Mouse (Mus musculus): Measurements from ENCODE around the gene Cdhr1. TPM values are rescaled to one million over a fixed set of nuclear protein-coding genes. Genes with fewer than 3 reads are reported as not detected.

Gene Cdhr1
- polyA plus RNA-seq, 1 experiment, result 0.14 TPM

GRCm38 (mm10) chr14:37094436-37094835 lies 3.7 kb downstream of the Cdhr1 start:
- H3K36me3 ChIP-seq (ENCODE audit: control insufficient read depth, insufficient read depth, low read length), result no peaks in the 10 kb centered on the region
- no peak overlapping the region for H3K27ac ChIP-seq (ENCODE audit: insufficient read depth, low read depth, low read length)
- no peak overlapping the region for H3K4me3 ChIP-seq (ENCODE audit: insufficient read depth, low read depth, low read length)
- no peak for DNase-seq
- TF ChIP-seq POLR2A (IDR thresholded peaks at IDR 0.05; ENCODE audit: low read depth, low read length), result no peak
- no peak for TF ChIP-seq CTCF (conservative IDR thresholded peaks at IDR 0.05; ENCODE audit: insufficient read depth, insufficient read length, low read depth, low read length)
- 38% methylated on average over 6 of the region's 6 CpGs for WGBS
- no peaks in the 10 kb centered on the region for H3K27me3 ChIP-seq (replicated peaks; ENCODE audit: control insufficient read depth, insufficient read depth, low read length)
- H3K4me1 ChIP-seq (ENCODE audit: control insufficient read depth, insufficient read depth, low read length), result no peaks in the 10 kb centered on the region

DNA sequence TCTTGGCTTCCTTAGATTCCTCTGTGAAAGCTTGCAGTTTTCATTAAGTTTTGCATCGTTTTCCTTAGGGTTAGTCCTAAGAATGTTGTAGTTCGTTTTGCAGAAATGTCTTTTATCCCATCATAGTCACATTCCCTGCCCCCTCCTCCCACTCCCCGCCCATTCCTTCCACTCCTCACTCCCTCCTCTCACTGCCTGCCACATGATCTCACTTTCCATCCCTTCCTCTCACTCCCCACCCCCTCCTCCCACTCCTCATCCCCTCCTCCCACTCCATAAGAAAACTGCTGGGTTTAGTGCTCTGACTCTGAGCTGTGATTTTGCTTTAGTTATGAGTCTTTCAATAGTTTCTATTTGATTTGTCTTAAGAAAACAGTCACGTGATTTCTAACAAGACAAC lies 14.4 kb downstream of the Cdhr1 start:
- no peak for DNase-seq
- H3K27me3 ChIP-seq (replicated peaks; ENCODE audit: control insufficient read depth, insufficient read depth, low read length), result no peaks in the 10 kb centered on the region
- H3K27ac ChIP-seq (ENCODE audit: insufficient read depth, low read depth, low read length), result no peak overlapping the region
- WGBS, result 11% methylated on average over 4 of the region's 4 CpGs
- H3K4me3 ChIP-seq (ENCODE audit: insufficient read depth, low read depth, low read length), result no peak overlapping the region
- H3K36me3 ChIP-seq (ENCODE audit: control insufficient read depth, insufficient read depth, low read length), result no peaks in the 10 kb centered on the region
- TF ChIP-seq CTCF (conservative IDR thresholded peaks at IDR 0.05; ENCODE audit: insufficient read depth, insufficient read length, low read depth, low read length) (no peak), POLR2A (IDR thresholded peaks at IDR 0.05; ENCODE audit: low read depth, low read length) (no peak)
- H3K4me1 ChIP-seq (ENCODE audit: control insufficient read depth, insufficient read depth, low read length), result no peaks in the 10 kb centered on the region

- Histone ChIP-seq H3K27ac (ENCODE audit: insufficient read depth, low read depth, low read length) (no peak overlapping the region), H3K4me1 (ENCODE audit: control insufficient read depth, insufficient read depth, low read length) (no peaks in the 10 kb centered on the region), H3K4me3 (ENCODE audit: insufficient read depth, low read depth, low read length) (no peak overlapping the region), H3K36me3 (ENCODE audit: control insufficient read depth, insufficient read depth, low read length) (no peaks in the 10 kb centered on the region), H3K27me3 (replicated peaks; ENCODE audit: control insufficient read depth, insufficient read depth, low read length) (no peaks in the 10 kb centered on the region)
- no peak for TF ChIP-seq CTCF (conservative IDR thresholded peaks at IDR 0.05; ENCODE audit: insufficient read depth, insufficient read length, low read depth, low read length)
- no peak for TF ChIP-seq POLR2A (IDR thresholded peaks at IDR 0.05; ENCODE audit: low read depth, low read length)
- no peak for DNase-seq
- WGBS, result 89% methylated on average over 1 of the region's 1 CpGs
Observed at GRCm38 (mm10) chr14:37080724-37081123, 17.4 kb downstream of the Cdhr1 start.

DNA sequence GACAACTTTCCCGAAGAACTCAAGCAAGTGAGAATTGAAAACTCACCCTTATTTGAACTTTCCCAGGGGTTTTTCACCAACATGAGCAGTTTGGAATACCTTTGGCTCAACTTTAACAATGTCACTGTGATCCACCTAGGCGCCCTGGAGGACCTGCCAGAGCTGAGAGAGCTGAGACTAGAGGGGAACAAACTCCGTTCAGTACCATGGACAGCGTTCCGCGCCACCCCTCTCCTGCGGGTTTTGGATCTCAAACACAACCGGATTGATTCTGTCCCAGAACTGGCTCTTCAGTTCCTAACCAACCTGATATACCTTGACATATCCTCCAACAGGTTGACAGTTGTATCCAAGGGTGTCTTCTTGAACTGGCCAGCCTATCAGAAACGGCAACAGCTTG lies 29.6 kb downstream of the Cdhr1 start:
- H3K4me3 ChIP-seq (ENCODE audit: insufficient read depth, low read depth, low read length), result no peak overlapping the region
- no peaks in the 10 kb centered on the region for H3K4me1 ChIP-seq (ENCODE audit: control insufficient read depth, insufficient read depth, low read length)
- no peak for TF ChIP-seq POLR2A (IDR thresholded peaks at IDR 0.05; ENCODE audit: low read depth, low read length)
- no peak for TF ChIP-seq CTCF (conservative IDR thresholded peaks at IDR 0.05; ENCODE audit: insufficient read depth, insufficient read length, low read depth, low read length)
- DNase-seq, result peak; percentile 46
- H3K36me3 ChIP-seq (ENCODE audit: control insufficient read depth, insufficient read depth, low read length), result no peaks in the 10 kb centered on the region
- H3K27ac ChIP-seq (ENCODE audit: insufficient read depth, low read depth, low read length), result no peak overlapping the region
- H3K27me3 ChIP-seq (replicated peaks; ENCODE audit: control insufficient read depth, insufficient read depth, low read length), result no peaks in the 10 kb centered on the region
- 16% methylated on average over 9 of the region's 9 CpGs for WGBS

DNA sequence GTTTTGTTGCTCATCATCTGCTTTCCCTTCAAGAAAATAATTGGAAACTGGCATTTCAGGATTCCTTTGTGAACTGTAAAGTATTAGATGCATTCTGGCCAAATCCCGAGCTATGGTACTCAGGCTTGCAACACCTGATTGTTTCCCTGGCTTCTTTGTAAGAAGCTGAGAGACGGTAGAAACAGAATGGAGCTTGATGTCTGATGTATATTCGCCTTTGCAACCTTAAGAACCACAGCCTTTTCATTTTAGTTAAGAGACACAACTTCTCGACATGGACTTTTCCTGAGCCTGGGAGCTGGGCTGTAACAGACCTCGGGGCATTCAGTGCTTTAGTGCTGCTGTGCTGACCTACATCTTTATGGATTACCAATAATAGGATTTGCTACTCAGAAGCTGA lies 30.5 kb downstream of the Cdhr1 start, which contains the start of gene Lrit2:
Gene Lrit2 (plus strand): TSS at position 301 of the 400 bp plus-strand sequence.
- Histone ChIP-seq H3K27me3 (replicated peaks; ENCODE audit: control insufficient read depth, insufficient read depth, low read length) (no peaks in the 10 kb centered on the region), H3K36me3 (ENCODE audit: control insufficient read depth, insufficient read depth, low read length) (no peaks in the 10 kb centered on the region), H3K27ac (ENCODE audit: insufficient read depth, low read depth, low read length) (no peak within 1 kb of the TSS), H3K4me3 (ENCODE audit: insufficient read depth, low read depth, low read length) (no peak within 1 kb of the TSS), H3K4me1 (ENCODE audit: control insufficient read depth, insufficient read depth, low read length) (no peaks in the 10 kb centered on the region)
- TF ChIP-seq POLR2A (IDR thresholded peaks at IDR 0.05; ENCODE audit: low read depth, low read length) (no peak), CTCF (conservative IDR thresholded peaks at IDR 0.05; ENCODE audit: insufficient read depth, insufficient read length, low read depth, low read length) (no peak)
- WGBS, result 81% methylated on average over 5 of the region's 5 CpGs
- no peak for DNase-seq

DNA sequence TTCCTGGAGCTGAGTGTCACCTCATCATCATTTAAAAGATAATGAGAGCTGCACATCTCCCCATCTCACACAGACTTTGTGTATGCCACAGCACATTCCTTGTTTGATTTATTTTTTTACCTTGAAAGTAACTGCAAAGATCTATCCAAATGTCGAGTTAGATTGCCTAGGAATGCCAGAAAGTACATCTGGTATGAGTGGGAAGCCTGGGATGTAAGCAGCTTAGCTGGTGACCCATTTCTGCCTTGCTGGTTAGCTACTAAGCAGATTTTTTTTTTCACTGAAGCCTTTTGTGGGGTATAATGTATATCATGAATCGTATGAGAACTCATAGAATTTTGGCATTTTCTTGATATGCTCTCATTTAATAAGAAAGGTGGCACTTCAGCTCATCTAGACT lies 31.5 kb downstream of the Cdhr1 start:
- Histone ChIP-seq H3K36me3 (ENCODE audit: control insufficient read depth, insufficient read depth, low read length) (no peaks in the 10 kb centered on the region), H3K27me3 (replicated peaks; ENCODE audit: control insufficient read depth, insufficient read depth, low read length) (no peaks in the 10 kb centered on the region), H3K4me3 (ENCODE audit: insufficient read depth, low read depth, low read length) (no peak overlapping the region), H3K4me1 (ENCODE audit: control insufficient read depth, insufficient read depth, low read length) (no peaks in the 10 kb centered on the region), H3K27ac (ENCODE audit: insufficient read depth, low read depth, low read length) (no peak overlapping the region)
- no peak for DNase-seq
- TF ChIP-seq POLR2A (IDR thresholded peaks at IDR 0.05; ENCODE audit: low read depth, low read length) (no peak), CTCF (conservative IDR thresholded peaks at IDR 0.05; ENCODE audit: insufficient read depth, insufficient read length, low read depth, low read length) (no peak)
- WGBS, result 49% methylated on average over 2 of the region's 2 CpGs

DNA sequence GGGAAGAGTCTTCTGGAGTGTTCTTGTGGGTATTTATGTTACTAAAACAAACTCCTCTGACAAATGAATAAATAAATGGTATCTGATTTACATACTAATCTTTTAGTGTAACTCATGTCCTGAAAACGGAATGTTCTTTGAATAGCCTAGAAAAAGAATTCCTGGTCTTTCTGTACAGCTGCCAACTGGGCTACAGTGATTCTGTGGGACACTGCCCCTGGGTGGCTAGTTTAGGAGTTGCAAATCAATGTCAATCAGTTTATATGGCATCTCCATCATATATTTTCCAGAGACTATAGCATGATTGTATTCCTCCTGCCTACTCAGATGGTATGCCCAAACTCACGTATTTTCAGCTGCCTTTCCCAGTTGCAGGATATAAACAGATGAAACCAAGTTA lies 33.3 kb downstream of the Cdhr1 start:
- no peaks in the 10 kb centered on the region for H3K4me1 ChIP-seq (ENCODE audit: control insufficient read depth, insufficient read depth, low read length)
- 58% methylated on average over 2 of the region's 2 CpGs for WGBS
- H3K27me3 ChIP-seq (replicated peaks; ENCODE audit: control insufficient read depth, insufficient read depth, low read length), result no peaks in the 10 kb centered on the region
- no peak for DNase-seq
- TF ChIP-seq CTCF (conservative IDR thresholded peaks at IDR 0.05; ENCODE audit: insufficient read depth, insufficient read length, low read depth, low read length), result no peak
- no peak for TF ChIP-seq POLR2A (IDR thresholded peaks at IDR 0.05; ENCODE audit: low read depth, low read length)
- H3K4me3 ChIP-seq (ENCODE audit: insufficient read depth, low read depth, low read length), result no peak overlapping the region
- H3K27ac ChIP-seq (ENCODE audit: insufficient read depth, low read depth, low read length), result no peak overlapping the region
- no peaks in the 10 kb centered on the region for H3K36me3 ChIP-seq (ENCODE audit: control insufficient read depth, insufficient read depth, low read length)
